Mouse (Mus musculus): Measurements from ENCODE around the gene Arhgap35. TPM values are rescaled to one million over a fixed set of nuclear protein-coding genes. Genes with fewer than 3 reads are reported as not detected.
"Not testable (repeated sequence)": the region's sequence is repeated elsewhere in the genome, so short reads cannot be mapped to it uniquely, and the experiment has no call there.

The Arhgap35 gene
- 26.0 and 27.4 TPM in 2 replicates for polyA plus RNA-seq (2015; fragmentation: Nextera tagmentation; extraction: Ambion mirVana)

DNA sequence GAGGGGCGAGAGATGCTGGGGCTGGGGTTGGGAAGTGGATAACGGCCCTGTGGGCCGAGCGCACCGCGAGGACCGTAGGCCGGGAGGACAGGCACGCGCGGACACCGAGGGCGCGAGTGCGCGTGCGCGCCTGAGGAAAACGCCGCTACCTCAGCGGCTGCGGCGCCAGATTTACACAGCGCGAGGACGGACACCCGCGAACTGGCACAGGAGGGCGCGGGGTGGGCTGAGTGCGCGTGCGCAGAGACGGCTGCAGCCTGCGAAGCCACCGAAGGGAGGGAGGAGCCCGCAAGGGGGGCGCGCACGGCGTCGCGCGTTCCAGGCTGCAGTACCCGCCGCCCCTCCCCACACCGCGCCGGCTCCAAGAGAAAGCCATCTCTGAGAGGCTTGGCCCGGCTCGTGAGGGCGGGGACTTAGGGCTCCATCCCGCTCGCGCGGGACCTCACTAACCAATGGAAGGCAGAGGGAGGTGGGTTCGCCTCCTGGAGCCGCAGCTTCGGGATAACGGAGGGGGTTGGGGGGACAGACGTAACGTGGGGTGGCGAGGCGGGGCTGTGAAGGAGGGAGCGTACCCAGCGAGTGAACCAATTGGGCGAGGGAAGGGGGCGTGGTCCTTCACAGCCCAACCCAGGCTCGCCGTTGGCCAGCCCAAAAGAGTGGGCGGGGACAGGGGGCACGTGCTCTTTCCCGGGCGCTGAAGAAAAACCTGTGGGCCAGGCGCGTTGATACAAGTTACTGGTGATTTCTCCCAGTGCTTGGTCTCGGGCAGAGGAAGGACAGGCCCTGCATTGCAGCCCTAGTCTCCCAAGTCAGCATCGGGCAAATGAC lies at the start of gene Arhgap35:
Gene Arhgap35 (minus strand): TSS at position 106 of the 828 bp plus-strand sequence.
- Histone ChIP-seq H3K27ac (replicated peaks) (peak within 1 kb of the TSS; percentile 100), H3K36me3 (no peaks in the 10 kb centered on the region), H3K4me1 (peaks cover 52% of the 10 kb centered on the region), H3K27me3 (replicated peaks) (no peaks in the 10 kb centered on the region), H3K4me3 (replicated peaks) (peak within 1 kb of the TSS; percentile 81), H3K4me2 (peak within 1 kb of the TSS; percentile 87), H3K9ac (replicated peaks) (peak within 1 kb of the TSS; percentile 98), H3K9me3 (replicated peaks) (no peaks in the 10 kb centered on the region)
- under 1% methylated on average over 77 of the region's 78 CpGs for WGBS
- ATAC-seq (ENCODE audit: low FRiP score), result peak; percentile 96

DNA sequence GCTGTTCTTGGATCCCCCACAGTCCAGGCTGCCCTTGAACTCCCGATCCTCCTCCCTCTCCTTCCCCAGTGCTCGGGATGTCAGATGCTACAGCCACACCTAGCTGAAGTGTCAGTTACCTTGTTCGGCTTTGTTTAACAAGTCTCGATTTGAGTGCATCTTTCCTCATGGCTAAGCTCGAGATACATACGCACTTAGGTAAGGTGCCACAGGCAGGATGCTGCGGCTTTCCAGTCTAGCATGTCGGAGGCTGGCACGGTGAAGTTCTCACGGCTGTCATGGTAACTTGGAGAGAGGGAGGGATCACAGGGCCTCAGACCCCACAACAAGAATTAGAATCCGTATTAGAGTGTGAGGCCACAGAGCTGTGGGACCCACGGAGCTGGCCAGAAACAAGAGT lies 29.5 kb upstream of the Arhgap35 start:
- Histone ChIP-seq H3K4me1 (no peaks in the 10 kb centered on the region), H3K27ac (replicated peaks) (no peak overlapping the region), H3K27me3 (replicated peaks) (no peaks in the 10 kb centered on the region), H3K9ac (replicated peaks) (no peak overlapping the region), H3K9me3 (replicated peaks) (no peaks in the 10 kb centered on the region), H3K36me3 (no peaks in the 10 kb centered on the region), H3K4me2 (no peak overlapping the region), H3K4me3 (replicated peaks) (no peak overlapping the region)
- ATAC-seq (ENCODE audit: low FRiP score), result no peak
- WGBS, result 79% methylated on average over 12 of the region's 12 CpGs

GRCm38 (mm10) chr7:16643106-16643505 lies 28.3 kb upstream of the Arhgap35 start:
- not testable (repeated sequence) for H3K36me3 ChIP-seq; H3K4me3 ChIP-seq (replicated peaks); H3K27ac ChIP-seq (replicated peaks); H3K9me3 ChIP-seq (replicated peaks); H3K4me2 ChIP-seq; H3K4me1 ChIP-seq; H3K27me3 ChIP-seq (replicated peaks); H3K9ac ChIP-seq (replicated peaks); ATAC-seq (ENCODE audit: low FRiP score)
- 62% methylated on average over 3 of the region's 4 CpGs for WGBS

GRCm38 (mm10) chr7:16639028-16639427 lies 24.2 kb upstream of the Arhgap35 start:
- no peak for ATAC-seq (ENCODE audit: low FRiP score)
- Histone ChIP-seq H3K4me3 (replicated peaks) (no peak overlapping the region), H3K9ac (replicated peaks) (no peak overlapping the region), H3K36me3 (no peaks in the 10 kb centered on the region), H3K4me1 (0 out of 2 replicates have a peak, but pooled peaks cover 3% of the 10 kb centered on the region), H3K4me2 (no peak overlapping the region), H3K27me3 (replicated peaks) (no peaks in the 10 kb centered on the region), H3K27ac (replicated peaks) (no peak overlapping the region), H3K9me3 (replicated peaks) (no peaks in the 10 kb centered on the region)
- WGBS, result 54% methylated on average over 3 of the region's 3 CpGs

GRCm38 (mm10) chr7:16635116-16635515 lies 20.3 kb upstream of the Arhgap35 start:
- Histone ChIP-seq H3K9ac (replicated peaks) (no peak overlapping the region), H3K27me3 (replicated peaks) (no peaks in the 10 kb centered on the region), H3K27ac (replicated peaks) (no peak overlapping the region), H3K9me3 (replicated peaks) (no peaks in the 10 kb centered on the region), H3K4me1 (0 out of 2 replicates have a peak, but pooled peaks cover 3% of the 10 kb centered on the region), H3K4me3 (replicated peaks) (no peak overlapping the region), H3K36me3 (no peaks in the 10 kb centered on the region), H3K4me2 (no peak overlapping the region)
- no peak for ATAC-seq (ENCODE audit: low FRiP score)
- 57% methylated on average over 3 of the region's 3 CpGs for WGBS

DNA sequence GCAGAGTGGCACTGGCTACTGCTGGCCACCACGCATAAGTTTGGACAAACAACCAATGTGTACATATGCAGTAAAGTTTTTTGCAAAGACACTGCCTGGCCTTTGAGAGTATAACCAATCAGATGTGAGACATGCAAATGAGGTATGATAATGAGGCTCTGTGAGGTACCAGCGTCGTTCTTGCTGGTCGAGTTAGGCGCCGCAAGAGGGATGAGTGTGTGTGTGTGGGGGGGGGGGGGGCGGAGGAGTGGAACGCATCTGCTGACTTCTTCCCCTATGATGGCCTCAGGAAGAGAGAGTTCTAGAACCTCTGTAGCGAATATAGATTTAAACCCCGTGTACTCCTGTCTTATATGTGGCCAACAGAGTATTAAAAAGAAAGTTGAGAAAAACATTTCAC lies 19.1 kb upstream of the Arhgap35 start:
- not testable (repeated sequence) for H3K36me3 ChIP-seq; H3K9me3 ChIP-seq (replicated peaks); H3K4me3 ChIP-seq (replicated peaks); H3K9ac ChIP-seq (replicated peaks); H3K4me1 ChIP-seq; ATAC-seq (ENCODE audit: low FRiP score); H3K27ac ChIP-seq (replicated peaks); H3K27me3 ChIP-seq (replicated peaks); H3K4me2 ChIP-seq
- WGBS, result 10% methylated on average over 9 of the region's 10 CpGs

DNA sequence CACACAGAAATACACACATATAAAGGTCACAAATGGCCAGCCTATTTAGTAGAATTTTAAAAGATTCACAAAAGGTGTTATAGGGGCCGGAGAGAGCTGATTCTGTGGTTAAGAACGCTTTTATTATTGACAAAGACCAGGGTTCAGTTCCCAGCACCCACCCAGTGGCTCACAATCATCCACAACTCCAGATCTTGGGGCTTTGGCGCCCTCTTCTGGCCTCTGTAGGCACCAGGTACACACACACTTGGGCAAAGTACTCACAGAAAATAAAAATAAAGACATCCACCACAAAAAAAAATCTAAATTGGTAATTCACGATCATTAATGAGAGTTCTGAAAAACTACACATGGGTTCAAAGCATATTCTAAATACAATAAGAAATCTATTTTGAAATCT lies 17.1 kb upstream of the Arhgap35 start:
- Histone ChIP-seq H3K9me3 (replicated peaks) (no peaks in the 10 kb centered on the region), H3K4me3 (replicated peaks) (no peak overlapping the region), H3K4me1 (no peaks in the 10 kb centered on the region; the same call in 1 of the 2 replicates), H3K9ac (replicated peaks) (no peak overlapping the region), H3K4me2 (no peak overlapping the region), H3K27me3 (replicated peaks) (no peaks in the 10 kb centered on the region), H3K27ac (replicated peaks) (no peak overlapping the region), H3K36me3 (no peaks in the 10 kb centered on the region)
- ATAC-seq (ENCODE audit: low FRiP score), result no peak
- 70% methylated on average over 4 of the region's 4 CpGs for WGBS

DNA sequence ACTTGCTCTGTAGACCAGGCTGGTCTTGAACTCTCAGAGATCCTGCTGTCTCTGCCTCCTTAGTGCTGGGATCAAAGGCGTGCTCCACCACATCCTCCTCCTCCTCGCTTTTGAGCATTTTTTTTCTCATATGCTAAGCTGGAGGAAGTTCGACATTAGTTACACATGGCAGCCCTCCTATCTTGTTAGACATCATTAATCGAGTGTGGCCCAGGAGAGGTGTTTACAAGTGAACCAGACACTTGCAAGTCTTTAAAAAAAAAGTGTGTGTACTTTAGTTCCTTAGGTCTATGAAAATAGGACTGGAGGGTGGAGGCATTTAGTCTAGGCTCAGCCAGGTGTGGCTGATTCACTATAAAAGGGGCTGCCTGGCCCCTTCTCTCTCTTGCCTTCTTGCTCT lies 16.2 kb upstream of the Arhgap35 start:
- Histone ChIP-seq H3K4me3 (replicated peaks) (no peak overlapping the region), H3K4me2 (no peak overlapping the region), H3K9me3 (replicated peaks) (no peaks in the 10 kb centered on the region), H3K4me1 (no peaks in the 10 kb centered on the region; the same call in 1 of the 2 replicates), H3K36me3 (no peaks in the 10 kb centered on the region), H3K27ac (replicated peaks) (no peak overlapping the region), H3K9ac (replicated peaks) (no peak overlapping the region), H3K27me3 (replicated peaks) (no peaks in the 10 kb centered on the region)
- 75% methylated on average over 4 of the region's 4 CpGs for WGBS
- ATAC-seq (ENCODE audit: low FRiP score), result no peak

DNA sequence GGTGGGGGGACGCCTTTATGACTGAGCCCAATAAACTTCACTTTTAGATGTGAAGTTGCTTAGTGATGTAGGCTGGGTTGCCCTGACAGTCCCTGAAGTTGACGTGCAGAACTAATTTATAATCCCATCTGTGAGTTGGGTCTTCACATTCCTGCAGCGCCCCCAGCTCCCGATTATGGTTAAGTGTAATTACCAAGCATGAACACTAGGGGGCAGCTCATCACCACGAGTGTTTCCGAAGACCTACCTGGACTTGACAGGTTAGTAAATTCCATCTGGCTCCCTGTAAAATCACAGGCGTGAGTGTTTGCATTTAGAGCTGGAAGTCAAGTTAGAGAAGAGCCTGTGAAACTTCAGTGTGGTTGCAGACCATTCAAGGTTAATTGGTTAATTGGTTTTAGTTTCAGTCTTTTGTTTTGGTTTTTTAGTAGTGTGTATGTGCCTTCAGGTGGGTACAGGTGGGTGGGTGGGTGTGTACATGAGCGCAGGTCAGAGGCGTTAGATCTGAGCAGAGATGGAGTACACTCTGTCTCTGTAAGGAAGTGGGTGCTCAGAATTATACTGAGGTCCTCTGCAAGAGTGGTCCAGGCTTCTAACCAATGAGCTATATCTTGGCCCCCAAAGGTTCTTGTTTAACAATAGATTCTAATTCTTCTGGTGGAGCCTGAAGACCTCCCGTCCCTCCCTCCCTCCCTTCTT lies 15.0 kb upstream of the Arhgap35 start:
- Histone ChIP-seq H3K27ac (replicated peaks) (no peak overlapping the region), H3K4me3 (replicated peaks) (no peak overlapping the region), H3K36me3 (no peaks in the 10 kb centered on the region), H3K4me2 (no peak overlapping the region), H3K27me3 (replicated peaks) (no peaks in the 10 kb centered on the region), H3K9ac (replicated peaks) (no peak overlapping the region), H3K4me1 (no peaks in the 10 kb centered on the region; the same call in 1 of the 2 replicates), H3K9me3 (replicated peaks) (no peaks in the 10 kb centered on the region)
- 20% methylated on average over 10 of the region's 10 CpGs for WGBS
- ATAC-seq (ENCODE audit: low FRiP score), result 0 out of 2 replicates have a peak, but pooled peaks have one; percentile 5

- peak; percentile 89 for ATAC-seq (ENCODE audit: low FRiP score)
- no peaks in the 10 kb centered on the region for H3K36me3 ChIP-seq
- no peaks in the 10 kb centered on the region for H3K27me3 ChIP-seq (replicated peaks)
- H3K4me3 ChIP-seq (replicated peaks), result no peak overlapping the region
- no peak overlapping the region for H3K27ac ChIP-seq (replicated peaks)
- H3K9me3 ChIP-seq (replicated peaks), result no peaks in the 10 kb centered on the region
- H3K4me2 ChIP-seq, result peak overlapping the region; percentile 15
- no peak overlapping the region for H3K9ac ChIP-seq (replicated peaks)
- H3K4me1 ChIP-seq, result no peaks in the 10 kb centered on the region; the same call in 1 of the 2 replicates
- 34% methylated on average over 12 of the region's 12 CpGs for WGBS
Observed at GRCm38 (mm10) chr7:16628096-16628771, 13.4 kb upstream of the Arhgap35 start.

- Histone ChIP-seq H3K4me2 (no peak overlapping the region), H3K9me3 (replicated peaks) (no peaks in the 10 kb centered on the region), H3K27me3 (replicated peaks) (no peaks in the 10 kb centered on the region), H3K27ac (replicated peaks) (no peak overlapping the region), H3K9ac (replicated peaks) (no peak overlapping the region), H3K4me3 (replicated peaks) (no peak overlapping the region), H3K4me1 (peaks cover 4% of the 10 kb centered on the region), H3K36me3 (no peaks in the 10 kb centered on the region)
- ATAC-seq (ENCODE audit: low FRiP score), result no peak
Observed at GRCm38 (mm10) chr7:16623687-16624086, 8.9 kb upstream of the Arhgap35 start.
